Mouse (Mus musculus) ES-Bruce4 (cell line): ENCODE data around the gene Fam163a.

ENCODE experiments used
- CTCF ChIP-seq: IDR thresholded peaks from one replicate; pipeline ENCODE4 v1.8.1; 2011; ENCODE audit warnings: low read depth, low read length
- EP300 ChIP-seq: IDR thresholded peaks from 2 replicates; pipeline ENCODE4 v1.6.1; 2011; ENCODE audit warnings: low read depth, low read length; ENCODE audit not compliant: insufficient read depth

GRCm38 (mm10) chr1:156247893-156248292, 43.1 kb upstream of the Fam163a start:
- TF ChIP-seq CTCF, result no peak
- TF ChIP-seq EP300, result no peak
